Mouse (Mus musculus) heart, postnatal 25 days (tissue): ENCODE measurements around the gene Tmcc1. TPM values are rescaled to one million over a fixed set of nuclear protein-coding genes. Genes with fewer than 3 reads are reported as not detected.
A peak's percentile ranks its signal among the peaks of the same experiment; 100 is the strongest.

Experiments
- DNase-seq: peaks from one replicate; pipeline ENCODE4 v3.0.0; 2022; ENCODE audit warnings: low spot score
- intact Hi-C: fragments of 180-260 bp; cut with DNase I; formaldehyde crosslinking; loops from one replicate; pipeline ENCODE4 v1.15.1; 2025
- total RNA-seq, 2 experiments: library from RNA; stranded (reverse); gene quantifications; 2 replicates each; pipeline ENCODE4 v1.2.3; 2021

Tmcc1 gene
- total RNA-seq, 2 experiments from 2014 or later = 26.2 to 33.0 TPM

DNA sequence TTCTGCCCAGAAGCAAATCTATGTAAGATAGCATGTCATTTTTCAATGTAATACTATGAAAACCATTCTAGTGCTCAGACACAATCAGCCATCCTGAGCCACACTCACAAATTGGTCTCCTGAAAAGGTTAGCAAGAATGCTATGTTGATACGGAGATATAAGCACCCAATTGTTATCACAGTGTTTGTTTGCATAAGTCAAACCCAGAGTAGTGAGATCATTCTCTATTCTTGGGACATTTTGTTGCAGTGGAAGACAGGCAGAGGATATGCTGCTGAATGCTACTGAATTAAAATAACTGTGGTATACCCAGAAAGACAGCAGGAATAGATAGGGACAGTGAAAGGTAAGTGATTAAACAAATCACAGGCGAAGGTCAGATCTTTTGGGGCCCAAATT is 149.2 kb downstream of the Tmcc1 start:
- DNase-seq = no peak
- intact Hi-C loops = no loop called here

GRCm38 (mm10) chr6:116038222-116038621 is 155.1 kb downstream of the Tmcc1 start:
- DNase-seq = no peak
- intact Hi-C loops = no loop called here

- DNase-seq = no peak
- intact Hi-C loops = no loop called here
These were observed 155.9 kb downstream of the Tmcc1 start for GRCm38 (mm10) chr6:116037281-116037831.

DNA sequence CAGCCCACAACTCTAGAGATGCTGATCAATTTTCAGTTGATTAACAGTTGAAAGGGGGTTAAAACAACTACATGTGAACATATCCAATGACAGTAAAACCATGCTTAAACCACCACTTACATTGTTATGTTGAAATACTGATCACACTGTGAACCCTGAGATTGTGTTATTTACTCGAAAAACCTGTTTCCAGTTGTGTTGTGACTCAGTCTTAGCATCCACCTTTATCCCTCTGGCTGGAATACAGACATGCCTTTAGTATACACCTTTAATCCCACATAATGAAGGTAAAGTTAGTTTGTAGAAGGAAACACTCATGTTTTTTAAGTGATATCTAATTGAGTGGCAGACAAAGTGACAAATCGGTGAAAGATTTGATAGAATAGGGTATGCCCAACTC is 156.7 kb downstream of the Tmcc1 start:
- no peak for DNase-seq
- intact Hi-C loops = no loop called here

GRCm38 (mm10) chr6:116031052-116031451 is 162.2 kb downstream of the Tmcc1 start:
- no peak for DNase-seq
- intact Hi-C loops = no loop called here

- no peak for DNase-seq
- intact Hi-C loops = no loop called here
These were observed 168.6 kb downstream of the Tmcc1 start for GRCm38 (mm10) chr6:116024666-116025065.

GRCm38 (mm10) chr6:116021961-116022485 is 171.3 kb downstream of the Tmcc1 start:
- intact Hi-C loops = no loop called here
- DNase-seq = no peak

- intact Hi-C loops = loop anchor here (2.0 kb wide), 1 partner anchor 51 kb away; no protein-coding TSS in a partner anchor
- DNase-seq = no peak
These were observed 177.4 kb downstream of the Tmcc1 start for GRCm38 (mm10) chr6:116015902-116016301.

GRCm38 (mm10) chr6:116014111-116014510 is 179.2 kb downstream of the Tmcc1 start:
- no peak for DNase-seq
- intact Hi-C loops = loop anchor here (5.0 kb wide), 1 partner anchor 213 kb away; no protein-coding TSS in a partner anchor

GRCm38 (mm10) chr6:116013687-116014086 is 179.6 kb downstream of the Tmcc1 start:
- no peak for DNase-seq
- intact Hi-C loops = loop anchor here (5.0 kb wide), 1 partner anchor 214 kb away; no protein-coding TSS in a partner anchor

- intact Hi-C loops = loop anchor here (2.0 to 5.0 kb wide), 3 partner anchors 118 to 217 kb away; no protein-coding TSS in a partner anchor
- no peak for DNase-seq
These were observed 182.7 kb downstream of the Tmcc1 start for GRCm38 (mm10) chr6:116010541-116010940.

DNA sequence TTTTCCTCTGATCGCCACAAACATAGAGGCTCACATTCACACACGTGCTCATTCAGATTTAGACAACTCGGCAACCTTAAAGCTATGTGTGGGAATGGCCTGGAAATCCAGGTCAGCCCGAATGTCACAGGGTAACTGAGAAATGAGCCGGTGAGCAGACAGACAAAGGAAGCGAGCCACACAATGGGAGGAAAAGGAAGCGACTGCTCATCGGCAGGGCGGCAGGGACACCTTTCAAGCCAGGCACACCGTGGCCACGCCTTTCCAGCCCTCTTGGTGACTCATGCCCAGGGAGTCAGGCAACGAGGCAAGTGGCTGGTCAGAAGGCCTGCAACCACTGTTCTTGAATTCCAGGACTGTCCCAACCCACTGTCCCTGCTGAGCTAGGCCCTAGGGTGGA is 183.9 kb downstream of the Tmcc1 start:
- intact Hi-C loops = no loop called here
- no peak for DNase-seq

DNA sequence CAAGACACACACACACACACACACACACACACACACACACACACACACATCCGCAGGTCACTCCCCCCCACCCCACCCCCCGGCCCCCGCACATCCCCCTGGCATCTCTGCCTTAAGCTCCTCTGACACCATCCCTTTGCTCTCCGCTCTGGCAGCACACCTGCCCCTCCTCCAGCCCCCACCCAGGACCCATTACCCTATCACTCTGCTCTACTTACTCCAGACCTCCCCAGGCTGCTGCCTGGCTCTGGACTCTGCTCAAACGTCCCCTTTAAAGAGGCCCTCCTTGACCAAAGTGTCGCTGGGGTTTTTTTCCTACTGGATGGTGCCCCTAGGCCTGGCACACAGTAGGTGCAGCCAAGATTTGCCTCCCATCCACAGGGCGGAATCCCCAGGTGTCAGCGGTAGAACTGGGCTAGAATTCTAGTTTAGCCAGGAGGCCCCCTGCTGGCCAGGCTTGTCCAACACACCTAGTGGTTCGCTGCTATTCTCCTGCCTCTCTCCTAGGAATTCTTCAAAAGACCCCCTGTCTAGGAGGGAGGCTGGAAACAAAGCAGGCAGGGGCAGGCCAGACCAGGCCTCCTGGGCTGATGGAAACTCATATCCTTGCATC is 185.6 kb downstream of the Tmcc1 start:
- DNase-seq = no peak
- intact Hi-C loops = loop anchor here (1.0 kb wide), 2 partner anchors 106 to 159 kb away; no protein-coding TSS in a partner anchor

DNA sequence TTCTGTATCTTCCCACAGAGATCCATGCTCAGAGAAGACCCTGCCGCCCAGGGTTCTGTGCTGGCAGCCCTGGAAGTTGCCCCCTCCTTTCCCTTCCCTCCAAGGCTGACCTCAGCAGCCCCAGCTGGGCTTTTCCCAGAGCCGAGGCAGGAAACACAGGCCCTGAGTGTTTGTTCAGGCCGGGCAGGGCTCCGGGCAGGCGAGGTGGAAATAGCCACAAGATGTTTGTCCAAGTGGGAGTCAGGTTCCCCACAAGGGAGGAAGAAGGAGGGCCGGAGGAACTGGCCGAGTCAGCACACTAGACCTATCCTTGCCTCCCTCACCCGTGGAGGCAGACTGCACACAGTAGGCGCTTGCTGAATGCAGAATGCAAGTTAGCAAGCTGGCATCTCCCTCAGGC is 186.6 kb downstream of the Tmcc1 start:
- peak; percentile 79 for DNase-seq
- intact Hi-C loops = loop anchor here (1.0 kb wide), 2 partner anchors 105 to 158 kb away; no protein-coding TSS in a partner anchor

- intact Hi-C loops = no loop called here
- DNase-seq = no peak
These were observed 187.4 kb downstream of the Tmcc1 start for GRCm38 (mm10) chr6:116005959-116006288.

GRCm38 (mm10) chr6:116005275-116005958 is 187.9 kb downstream of the Tmcc1 start:
- intact Hi-C loops = no loop called here
- DNase-seq = no peak

DNA sequence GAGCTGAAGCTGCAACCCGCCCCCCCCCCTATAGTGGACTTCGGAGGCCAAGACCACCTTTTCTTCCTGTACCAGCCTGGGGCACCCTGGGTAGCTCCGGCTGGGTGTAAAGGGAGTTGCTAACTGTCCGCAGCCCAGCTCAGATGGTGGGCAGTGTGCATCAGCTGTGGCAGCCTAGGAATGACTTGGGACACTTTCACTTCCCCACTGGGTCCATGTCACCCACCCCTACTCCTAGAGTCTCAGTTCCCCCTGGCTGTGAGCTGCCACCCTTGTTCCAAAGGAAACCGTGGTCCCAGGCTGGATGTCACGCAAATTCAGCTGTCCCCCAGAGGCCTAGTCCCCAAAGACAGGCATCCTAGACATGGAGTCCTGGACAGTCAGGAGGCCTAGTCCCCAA is 188.6 kb downstream of the Tmcc1 start:
- intact Hi-C loops = no loop called here
- no peak for DNase-seq

GRCm38 (mm10) chr6:116004069-116004468 is 189.2 kb downstream of the Tmcc1 start:
- intact Hi-C loops = no loop called here

DNA sequence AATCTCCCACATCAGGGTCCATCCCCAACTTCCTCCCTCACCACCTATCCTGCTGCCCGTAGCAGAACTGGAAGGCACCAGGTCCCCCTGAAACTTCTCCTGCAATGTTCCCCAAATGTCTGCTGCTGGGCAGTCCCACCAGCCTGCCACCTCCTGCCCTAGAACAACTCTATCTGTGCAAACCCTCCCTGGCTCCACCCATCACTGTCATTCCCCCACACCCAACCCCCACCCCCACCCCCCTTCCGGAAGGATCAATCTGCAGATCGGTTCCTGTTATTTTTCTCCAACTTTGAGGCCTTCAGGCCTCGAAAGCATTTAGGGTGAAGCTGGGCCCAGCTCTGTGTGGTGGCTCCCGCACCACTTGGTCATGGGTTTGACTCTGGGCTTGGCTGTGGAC is 189.8 kb downstream of the Tmcc1 start:
- DNase-seq = no peak

More at GRCm38 (mm10) chr6:116004069-116004468, 189.2 kb downstream of the Tmcc1 start:
- no peak for DNase-seq

DNA sequence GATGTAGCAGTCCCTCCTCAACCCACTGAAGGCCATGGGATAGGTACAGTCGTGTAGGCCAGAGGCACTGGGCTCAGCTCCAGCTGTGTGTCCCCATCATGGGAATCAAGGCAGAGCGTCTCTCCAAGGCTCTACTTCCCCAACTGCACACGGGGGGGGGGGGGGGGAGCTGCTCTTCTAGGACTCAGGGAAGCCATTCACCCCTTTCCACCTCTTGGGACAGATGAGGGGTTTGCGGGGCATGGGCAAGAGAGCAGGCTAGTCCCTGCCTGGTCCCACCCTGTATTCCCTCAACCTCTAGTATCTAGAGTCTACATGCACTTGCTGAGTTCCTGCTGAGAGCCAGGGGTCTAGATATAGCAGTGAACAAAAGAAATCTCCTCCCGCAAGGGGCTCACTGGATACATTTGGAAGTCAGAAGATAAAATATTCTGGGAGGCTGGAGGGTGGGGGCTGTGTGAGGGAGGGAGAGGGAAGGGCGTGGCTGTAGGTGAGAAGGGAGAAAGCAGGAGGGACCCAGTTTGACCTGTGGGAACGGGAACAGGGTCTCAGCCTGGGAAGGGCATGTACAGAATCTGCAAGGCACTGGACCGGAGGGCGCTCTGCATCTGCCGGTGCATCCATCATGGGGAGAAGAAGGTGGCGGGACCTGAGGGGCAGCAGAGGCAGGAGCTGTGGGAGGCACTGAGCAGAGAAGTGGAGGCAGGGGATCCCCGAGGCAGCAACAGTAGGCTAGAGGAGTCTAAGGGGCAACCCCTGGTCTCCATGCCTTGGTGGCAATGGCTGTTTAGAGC is 190.8 kb downstream of the Tmcc1 start:
- intact Hi-C loops = no loop called here
- DNase-seq = no peak

More for the DNA sequence above, 189.8 kb downstream of the Tmcc1 start:
- intact Hi-C loops = no loop called here
